Mouse (Mus musculus): ENCODE data around the gene Adam23.
A peak's percentile ranks its signal among the peaks of the same experiment; 100 is the strongest.

Adam23 gene

DNA sequence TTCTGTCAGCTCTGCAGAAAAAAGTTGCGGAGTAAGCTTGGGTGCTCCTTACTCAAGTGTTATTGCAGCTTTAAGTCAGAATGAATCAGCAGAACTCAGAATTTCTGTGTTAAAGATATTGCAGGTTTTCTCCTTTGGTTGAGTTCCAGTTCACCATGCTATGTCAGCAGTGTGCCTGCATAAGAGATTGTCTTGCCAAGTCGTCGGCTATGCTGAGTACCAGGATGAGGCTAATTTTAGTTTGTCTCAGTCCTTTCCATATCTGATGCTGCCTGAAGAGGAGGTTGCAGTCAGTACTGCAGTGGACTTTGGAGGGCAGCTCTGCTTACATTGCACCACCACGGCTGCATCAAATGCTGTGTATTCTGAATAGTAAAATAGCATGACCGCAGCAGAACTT, 33.3 kb downstream of the Adam23 start:
- DNase-seq (ENCODE audit: low read depth, low spot score) = peak; percentile 92

DNA sequence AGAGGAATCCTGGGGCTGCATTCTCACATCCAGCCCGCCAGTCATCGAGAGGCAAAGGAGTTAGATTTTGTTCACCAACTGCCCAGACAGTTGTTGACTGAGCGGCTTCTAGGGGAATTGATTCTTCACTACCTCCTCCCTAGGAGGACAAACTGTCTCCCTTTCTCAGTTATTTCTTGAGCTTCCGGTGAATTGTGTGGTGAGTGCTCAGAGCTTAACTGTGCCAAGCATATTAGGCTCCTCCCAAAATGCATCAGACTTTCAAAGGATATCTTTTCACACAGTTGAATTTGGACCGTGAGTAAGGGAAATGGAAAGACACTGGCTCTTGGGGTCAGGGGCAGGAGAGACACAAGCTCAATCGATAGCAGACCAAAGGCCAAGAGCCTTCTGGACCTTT, 39.0 kb downstream of the Adam23 start:
- DNase-seq (ENCODE audit: low read depth, low spot score) = no peak

DNA sequence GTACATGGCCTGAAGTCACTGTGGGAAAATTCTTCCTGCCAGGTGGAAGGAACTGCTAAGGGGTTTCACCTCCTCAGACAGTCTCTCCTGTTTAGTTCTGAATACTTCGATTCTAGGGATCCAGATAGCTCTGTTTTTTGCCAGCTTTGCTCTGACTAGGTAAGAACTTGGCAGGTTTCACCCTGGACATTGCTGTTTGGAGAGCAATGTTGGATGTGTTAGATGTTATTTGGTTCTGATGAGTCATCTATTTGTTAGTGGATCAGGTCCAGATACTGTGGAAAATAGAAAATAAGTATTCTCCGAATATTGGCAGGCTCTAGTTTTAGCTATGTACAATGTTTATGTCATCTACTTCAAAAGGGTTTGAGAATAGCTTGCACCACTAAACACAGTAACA, 41.0 kb downstream of the Adam23 start:
- peak; percentile 66 for DNase-seq (ENCODE audit: low read depth, low spot score)

GRCm38 (mm10) chr1:63491001-63491400, 45.3 kb downstream of the Adam23 start:
- peak; percentile 50 for DNase-seq (ENCODE audit: low read depth, low spot score)

- DNase-seq (ENCODE audit: low read depth, low spot score) = no peak
Observed at GRCm38 (mm10) chr1:63493325-63493724, 47.6 kb downstream of the Adam23 start.

GRCm38 (mm10) chr1:63507386-63507785, 61.7 kb downstream of the Adam23 start:
- DNase-seq (ENCODE audit: low read depth, low spot score) = no peak

DNA sequence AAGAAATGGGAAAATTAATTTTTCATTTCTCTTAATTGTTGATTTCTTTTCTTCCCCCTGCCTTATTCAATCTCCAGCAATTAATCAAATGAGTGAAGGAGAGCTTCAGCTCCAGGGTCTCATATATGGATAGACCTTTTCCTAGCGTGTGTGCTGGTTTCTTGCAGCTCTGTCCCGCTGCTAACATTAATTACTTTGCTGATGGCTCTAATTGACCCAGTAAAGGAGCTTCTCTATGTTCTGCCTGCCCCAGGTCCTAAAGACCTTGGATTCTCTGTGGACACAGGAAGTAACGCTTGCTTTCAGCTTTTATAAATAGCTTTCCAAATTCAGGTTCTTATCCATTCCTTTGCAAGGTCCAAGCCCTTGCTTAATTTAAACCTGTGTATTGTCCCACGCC, 63.1 kb downstream of the Adam23 start:
- no peak for DNase-seq (ENCODE audit: low read depth, low spot score)

DNA sequence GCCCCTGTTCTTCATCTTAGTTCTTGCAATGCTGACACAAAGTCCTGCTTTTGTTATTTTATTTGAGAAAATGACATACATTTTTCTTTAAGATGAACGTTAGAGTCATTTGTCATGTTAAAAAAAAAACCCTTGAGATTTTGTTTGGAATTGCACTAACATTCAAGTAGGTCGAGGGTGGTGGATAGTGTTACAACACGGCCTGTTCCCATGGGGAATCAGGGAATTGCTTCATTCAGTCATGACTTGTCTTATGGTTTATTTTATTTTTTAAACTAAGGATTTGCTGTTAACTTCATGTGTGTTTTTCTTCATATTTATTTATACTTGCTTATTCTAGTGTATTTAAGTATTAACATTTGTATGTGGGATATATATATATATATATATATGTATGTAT, 65.7 kb downstream of the Adam23 start:
- DNase-seq (ENCODE audit: low read depth, low spot score) = no peak

DNA sequence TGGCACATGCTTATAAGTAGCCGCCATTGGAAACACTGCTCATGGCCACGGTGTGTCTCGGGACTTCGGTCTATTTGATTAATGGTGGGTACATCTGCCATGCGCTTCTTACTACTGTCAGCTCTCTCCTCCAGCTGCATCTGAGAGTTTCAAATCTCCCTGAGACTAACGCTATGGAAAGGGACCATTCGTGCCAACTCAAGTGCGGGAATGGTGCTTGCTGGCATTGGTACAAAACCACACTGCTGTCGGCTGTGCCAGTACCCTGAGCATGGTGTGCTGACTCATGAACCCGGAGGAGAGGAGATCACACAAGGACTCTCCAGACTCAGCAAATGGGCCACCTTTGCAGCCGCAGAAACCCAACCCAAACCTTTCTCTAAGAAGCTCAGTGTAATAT, 72.1 kb downstream of the Adam23 start:
- peak; percentile 75 for DNase-seq (ENCODE audit: low read depth, low spot score)

DNA sequence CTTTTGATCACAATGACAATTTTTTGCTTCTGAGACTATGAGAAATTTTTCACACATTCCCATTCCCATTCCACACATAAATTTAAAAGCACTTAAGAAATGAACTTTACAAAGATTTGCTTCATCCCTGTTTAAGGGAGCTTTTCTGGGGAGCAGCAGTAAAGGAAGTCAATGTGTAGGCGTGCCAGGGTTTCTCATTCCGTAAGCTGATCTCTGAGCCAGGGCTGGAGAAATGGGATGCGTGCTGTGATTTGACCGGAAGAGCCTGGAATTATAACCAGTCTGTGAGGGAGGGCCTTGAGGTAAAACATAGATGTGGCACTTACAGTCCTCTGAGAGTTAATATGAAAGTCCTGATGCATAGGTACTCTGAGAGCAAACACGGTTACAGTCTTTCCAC, 73.1 kb downstream of the Adam23 start:
- peak; percentile 53 for DNase-seq (ENCODE audit: low read depth, low spot score)

GRCm38 (mm10) chr1:63529901-63530300, 84.2 kb downstream of the Adam23 start:
- DNase-seq (ENCODE audit: low read depth, low spot score) = no peak

GRCm38 (mm10) chr1:63534271-63534827, 88.7 kb downstream of the Adam23 start:
- peak; percentile 34 for DNase-seq (ENCODE audit: low read depth, low spot score)

DNA sequence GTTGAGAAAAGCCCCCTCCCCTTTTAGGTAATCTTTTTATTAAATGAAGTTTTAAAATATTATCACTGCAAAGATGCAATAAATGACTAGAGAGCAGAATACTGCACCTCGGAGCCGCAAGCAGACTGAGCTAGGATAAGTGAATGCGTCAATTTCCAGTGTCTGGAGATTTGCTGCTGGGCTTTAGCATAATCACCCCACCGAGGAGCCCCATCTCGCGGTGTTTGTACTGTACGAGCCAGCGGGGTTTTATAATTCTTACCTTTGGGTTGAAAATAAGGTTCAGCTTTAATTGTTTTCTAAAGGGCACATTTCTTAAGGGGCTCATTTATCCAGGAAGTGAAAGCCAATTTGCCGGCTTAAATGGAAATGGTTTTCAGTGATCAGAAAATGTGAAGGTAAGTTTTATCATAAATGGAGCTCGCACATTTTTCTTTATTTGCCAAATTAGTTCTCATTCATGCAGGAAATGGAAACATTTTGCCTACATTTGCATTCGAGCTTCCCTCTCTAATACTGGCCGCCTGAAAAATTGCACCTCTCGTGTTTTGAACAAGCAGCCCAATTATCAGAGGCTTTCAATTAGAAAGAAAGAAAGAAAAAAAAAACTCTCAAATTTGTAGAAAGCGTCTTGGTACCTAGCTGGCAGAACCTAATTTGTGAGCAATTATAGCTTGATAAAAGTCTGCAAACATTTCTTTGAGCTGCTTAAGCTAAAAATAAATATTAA, 94.4 kb downstream of the Adam23 start:
- no peak for DNase-seq (ENCODE audit: low read depth, low spot score)

DNA sequence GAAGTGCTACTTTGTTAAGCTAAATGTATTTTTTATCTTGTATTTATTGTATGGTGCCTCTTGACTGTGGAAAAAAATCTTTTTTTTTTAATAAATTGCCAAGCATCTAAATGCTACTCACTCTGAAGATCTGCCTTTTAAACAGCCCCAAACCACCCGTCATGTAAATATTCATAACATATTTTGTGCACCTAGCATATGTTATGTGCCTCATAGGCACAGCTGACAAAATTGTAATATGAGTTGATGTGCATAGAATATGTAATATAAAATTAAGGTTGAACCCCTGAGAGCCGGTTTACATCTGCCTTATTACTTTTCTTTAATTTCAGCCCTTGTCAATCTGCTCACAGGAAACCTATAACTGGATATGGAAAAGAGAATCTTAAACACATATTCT, 98.4 kb downstream of the Adam23 start:
- DNase-seq (ENCODE audit: low read depth, low spot score) = no peak

- no peak for DNase-seq (ENCODE audit: low read depth, low spot score)
Observed at GRCm38 (mm10) chr1:63553039-63553438, 107.3 kb downstream of the Adam23 start.

GRCm38 (mm10) chr1:63561772-63562520, 116.3 kb downstream of the Adam23 start:
- peak; percentile 48 for DNase-seq (ENCODE audit: low read depth, low spot score)

DNA sequence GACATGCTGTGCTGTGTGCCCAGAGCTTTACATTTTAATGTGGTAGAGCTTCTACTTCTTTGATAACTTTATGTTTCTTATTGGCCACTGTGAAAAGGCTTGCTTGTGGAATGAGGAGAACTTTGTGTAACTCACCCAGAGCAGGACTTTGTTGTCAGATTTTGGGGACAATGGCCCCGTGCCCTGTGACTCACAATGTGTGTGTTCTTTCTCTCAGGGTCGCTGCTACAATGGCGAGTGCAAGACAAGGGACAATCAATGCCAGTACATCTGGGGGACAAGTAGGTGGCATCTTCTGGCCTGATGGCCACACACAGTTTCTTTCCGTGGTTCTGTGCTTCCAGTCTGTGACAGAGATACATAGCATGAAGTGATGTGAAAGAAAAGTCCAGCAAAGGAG, 118.2 kb downstream of the Adam23 start:
- no peak for DNase-seq (ENCODE audit: low read depth, low spot score)

DNA sequence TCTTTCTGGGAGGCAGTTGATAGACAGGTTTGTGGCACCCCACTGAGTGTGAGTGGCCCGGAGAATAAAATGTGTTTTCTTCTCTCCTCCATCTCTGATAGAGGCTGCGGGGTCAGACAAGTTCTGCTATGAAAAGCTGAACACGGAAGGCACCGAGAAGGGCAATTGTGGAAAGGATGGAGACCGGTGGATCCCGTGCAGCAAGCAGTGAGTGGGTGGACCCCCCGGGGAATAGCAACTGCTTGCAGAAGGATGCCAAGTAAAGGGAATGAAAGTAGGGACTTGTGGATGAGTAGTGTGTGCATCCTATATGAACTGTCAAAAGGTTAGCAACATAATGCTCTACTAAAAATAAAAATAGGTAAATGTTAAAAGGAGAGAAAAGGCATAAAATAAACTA, 120.8 kb downstream of the Adam23 start:
- peak; percentile 56 for DNase-seq (ENCODE audit: low read depth, low spot score)

GRCm38 (mm10) chr1:63567031-63567430, 121.3 kb downstream of the Adam23 start:
- peak; percentile 43 for DNase-seq (ENCODE audit: low read depth, low spot score)

DNA sequence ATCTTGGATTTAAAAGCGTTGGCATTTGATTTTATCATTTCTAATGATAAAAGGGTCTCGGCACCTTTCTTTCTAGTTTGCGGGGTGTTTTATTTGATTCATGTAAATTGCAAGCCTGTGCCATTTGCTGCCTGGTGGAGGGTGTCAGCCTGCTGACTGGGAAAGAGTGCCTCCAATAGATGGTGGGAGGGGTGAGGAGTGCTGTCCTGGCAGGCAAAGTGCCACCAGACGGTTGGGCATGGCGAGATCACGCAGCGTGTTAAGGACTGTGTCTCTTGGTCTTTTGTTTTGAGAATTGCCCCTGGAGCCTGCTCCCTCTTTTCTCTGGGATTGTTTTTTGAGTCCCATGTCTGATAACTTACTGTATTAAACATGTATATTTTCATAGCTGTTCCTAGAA, 126.5 kb downstream of the Adam23 start:
- DNase-seq (ENCODE audit: low read depth, low spot score) = peak; percentile 73

GRCm38 (mm10) chr1:63573432-63573831, 127.7 kb downstream of the Adam23 start:
- DNase-seq (ENCODE audit: low read depth, low spot score) = peak; percentile 66

DNA sequence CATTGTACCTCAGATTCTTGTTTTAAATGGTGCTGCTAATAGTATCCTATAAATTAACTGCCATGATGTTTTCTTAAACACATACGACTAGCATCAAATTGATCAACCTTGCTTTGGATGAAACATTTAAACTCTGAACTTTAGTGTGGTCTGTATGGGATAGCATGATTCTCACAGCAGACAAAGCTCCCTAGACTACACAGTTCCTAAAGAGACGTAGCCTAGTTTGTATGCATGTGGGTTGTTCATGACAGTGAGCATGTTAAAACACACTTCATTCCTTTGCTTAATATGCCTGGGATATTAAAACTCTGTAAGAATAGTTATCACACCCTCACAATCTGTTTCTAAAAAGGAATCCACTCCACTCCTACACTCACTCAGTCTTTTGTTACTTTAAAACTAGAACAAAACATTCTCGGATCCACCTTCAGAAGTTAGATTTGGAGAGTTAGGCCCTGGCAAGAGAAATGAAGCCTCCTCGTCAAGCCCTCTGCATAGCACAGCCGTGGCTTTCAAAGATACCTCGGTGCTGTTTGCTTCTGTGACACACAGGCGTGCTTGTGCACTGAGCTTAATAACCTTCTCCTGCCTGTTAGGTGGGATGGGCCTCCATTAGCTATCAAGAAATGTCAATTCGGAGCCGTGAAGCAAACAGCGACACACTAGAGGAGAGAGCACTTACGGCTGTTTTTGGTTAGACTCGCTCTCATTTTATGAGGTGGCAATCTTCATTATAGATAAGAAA, 128.3 kb downstream of the Adam23 start:
- DNase-seq (ENCODE audit: low read depth, low spot score) = peak; percentile 73
